In the genomic region with DNA sequence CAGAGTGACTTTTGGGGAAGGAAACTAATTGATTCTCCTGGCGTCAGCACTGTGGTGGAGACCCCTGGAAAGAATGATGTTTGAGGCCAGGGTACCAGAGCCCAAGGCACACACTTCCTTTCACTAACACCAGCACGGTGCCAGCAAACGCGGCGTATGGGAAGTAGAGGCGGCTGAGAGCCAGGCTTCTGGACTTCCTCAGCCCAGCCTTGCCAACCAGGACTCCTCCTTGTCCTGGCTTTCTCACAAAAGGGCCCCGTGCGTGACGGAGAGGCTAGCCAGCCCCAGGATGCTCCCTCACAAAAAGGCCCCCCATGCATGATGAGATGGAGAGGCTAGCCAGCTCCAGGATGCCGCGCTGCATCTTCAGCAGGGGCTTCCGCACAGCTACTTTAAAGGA, we compare ENCODE assay signal across 14 mouse cellular contexts.
A peak's percentile ranks its signal among the peaks of the same experiment; 100 is the strongest.
DNase-seq lines count a peak whose midpoint lies in the region; ATAC-seq and TF ChIP-seq lines count a peak whose summit lies in the region.
"Had no signal": no experiment of that assay in that cellular context is flagged by ENCODE, and none has a peak within 500 bp of the region (broad histone marks: within the 10 kb centered on the region; RNA-seq: fewer than 3 reads in every experiment).

No protein-coding gene starts in this region.

- H3K27ac ChIP-seq in hindbrain, embryonic 15.5 days (replicated peaks): no peak overlapping the region
- H3K27ac ChIP-seq in hindbrain, embryonic 10.5 days: no peak overlapping the region
- H3K27ac ChIP-seq in limb, embryonic 10.5 days: peak overlapping the region; percentile 31; the same call in 1 of the 2 replicates
- H3K27ac ChIP-seq in liver, embryonic 12.5 days: no peak overlapping the region
- H3K27ac ChIP-seq: forebrain, embryonic 15.5 days; stomach, embryonic 15.5 days had no signal

- no peak for TF ChIP-seq POLR2A in brain, embryonic 14.5 days (IDR thresholded peaks at IDR 0.05; ENCODE audit: borderline replicate concordance, extremely low read depth, insufficient read depth, insufficient read length, poor library complexity, severe bottlenecking)

- H3K36me3 ChIP-seq in hindbrain, embryonic 15.5 days: no peaks in the 10 kb centered on the region
- no peaks in the 10 kb centered on the region for H3K36me3 ChIP-seq in hindbrain, embryonic 10.5 days
- H3K36me3 ChIP-seq in limb, embryonic 10.5 days: no peaks in the 10 kb centered on the region
- H3K36me3 ChIP-seq in liver, embryonic 12.5 days: no peaks in the 10 kb centered on the region
- H3K36me3 ChIP-seq: forebrain, embryonic 15.5 days; stomach, embryonic 15.5 days had no signal

- no peaks in the 10 kb centered on the region for H3K9me3 ChIP-seq in hindbrain, embryonic 15.5 days
- no peaks in the 10 kb centered on the region for H3K9me3 ChIP-seq in hindbrain, embryonic 10.5 days
- no peaks in the 10 kb centered on the region for H3K9me3 ChIP-seq in limb, embryonic 10.5 days (replicated peaks)
- H3K9me3 ChIP-seq in liver, embryonic 12.5 days (replicated peaks): no peaks in the 10 kb centered on the region
- H3K9me3 ChIP-seq: forebrain, embryonic 15.5 days; stomach, embryonic 15.5 days had no signal

- H3K27me3 ChIP-seq in hindbrain, embryonic 15.5 days: no peaks in the 10 kb centered on the region
- peaks cover 14% of the 10 kb centered on the region; the same call in 1 of the 2 replicates for H3K27me3 ChIP-seq in hindbrain, embryonic 10.5 days (ENCODE audit: insufficient read depth, poor library complexity, severe bottlenecking)
- H3K27me3 ChIP-seq in limb, embryonic 10.5 days (ENCODE audit: low read depth, poor library complexity, severe bottlenecking): no peaks in the 10 kb centered on the region
- H3K27me3 ChIP-seq in liver, embryonic 12.5 days (replicated peaks): peaks cover 6% of the 10 kb centered on the region
- H3K27me3 ChIP-seq: CH12.LX; forebrain, embryonic 15.5 days; stomach, embryonic 15.5 days had no signal

- no peak overlapping the region for H3K4me3 ChIP-seq in hindbrain, embryonic 15.5 days
- no peak overlapping the region for H3K4me3 ChIP-seq in hindbrain, embryonic 10.5 days
- no peak overlapping the region for H3K4me3 ChIP-seq in limb, embryonic 10.5 days
- no peak overlapping the region for H3K4me3 ChIP-seq in liver, embryonic 12.5 days
- H3K4me3 ChIP-seq: forebrain, embryonic 15.5 days; stomach, embryonic 15.5 days had no signal

- no peaks in the 10 kb centered on the region for H3K4me1 ChIP-seq in hindbrain, embryonic 15.5 days (replicated peaks)
- H3K4me1 ChIP-seq in hindbrain, embryonic 10.5 days (replicated peaks): peaks cover 6% of the 10 kb centered on the region
- H3K4me1 ChIP-seq in limb, embryonic 10.5 days: peaks cover 27% of the 10 kb centered on the region
- H3K4me1 ChIP-seq in liver, embryonic 12.5 days: no peaks in the 10 kb centered on the region
- H3K4me1 ChIP-seq: forebrain, embryonic 15.5 days had no signal

- TF ChIP-seq CTCF in brain, embryonic 14.5 days (IDR thresholded peaks at IDR 0.05; ENCODE audit: borderline replicate concordance, extremely low read depth, insufficient read depth, insufficient read length): no peak

- no peak overlapping the region for H3K4me2 ChIP-seq in hindbrain, embryonic 15.5 days
- no peak overlapping the region for H3K4me2 ChIP-seq in liver, embryonic 12.5 days
- H3K4me2 ChIP-seq: forebrain, embryonic 15.5 days; stomach, embryonic 15.5 days had no signal

- H3K9ac ChIP-seq in hindbrain, embryonic 15.5 days: no peak overlapping the region
- no peak overlapping the region for H3K9ac ChIP-seq in liver, embryonic 12.5 days
- H3K9ac ChIP-seq: forebrain, embryonic 15.5 days; liver, postnatal 0 days; stomach, embryonic 15.5 days had no signal

- ATAC-seq in hindbrain, embryonic 15.5 days (ENCODE audit: low FRiP score, low read depth): peak; percentile 84
- no peak for ATAC-seq in liver, embryonic 12.5 days
- no peak for ATAC-seq in monocyte, adult 5-6 weeks (replicated peaks; ENCODE audit: insufficient number of reproducible peaks, low FRiP score, low TSS enrichment, poor library complexity, severe bottlenecking)
- ATAC-seq: forebrain, embryonic 15.5 days; liver, postnatal 0 days had no signal

- WGBS in hindbrain, embryonic 15.5 days: 59% methylated on average over 12 of the region's 12 CpGs
- WGBS in hindbrain, embryonic 10.5 days: 67% methylated on average over 12 of the region's 12 CpGs
- WGBS in limb, embryonic 10.5 days: 76% methylated on average over 12 of the region's 12 CpGs
- 60% methylated on average over 12 of the region's 12 CpGs for WGBS in liver, embryonic 12.5 days (ENCODE audit: insufficient replicate concordance)

- DNase-seq in hindbrain, embryonic 10.5 days (ENCODE audit: low spot score): no peak
- DNase-seq in brain, embryonic 14.5 days (ENCODE audit: low read depth): peak; percentile 42
- DNase-seq in cerebellum, adult 11-12 months: peak; percentile 35
- DNase-seq in limb, embryonic 10.5 days (ENCODE audit: low spot score): no peak
- DNase-seq in embryo, embryonic 11 days: no peak
- DNase-seq: kidney, postnatal 4 days; liver, postnatal 0 days; right cerebral cortex, adult 18-20 months had no signal

Comparison
In these comparisons a context has a peak if more than half of its experiments do, and no peak if none do; other contexts are left out.
1. DNase-seq: peak in brain, embryonic 14.5 days (single experiment) and cerebellum, adult 11-12 months (single experiment); none in hindbrain, embryonic 10.5 days (single experiment), limb, embryonic 10.5 days (single experiment) and embryo, embryonic 11 days (single experiment).